Mouse (Mus musculus) layer of hippocampus, adult 8-10 months (tissue): ENCODE data around the gene Tut7. TPM values are rescaled to one million over a fixed set of nuclear protein-coding genes. Genes with fewer than 3 reads are reported as not detected.
"Not testable (repeated sequence)": the region's sequence is repeated elsewhere in the genome, so short reads cannot be mapped to it uniquely, and the experiment has no call there.

Experiments used
- DNase-seq, 2 experiments: peaks; one replicate each; pipeline ENCODE4 v3.0.0; 2022; ENCODE audit warnings: low spot score in 2 of 2
- total RNA-seq, 4 experiments: library from RNA; stranded (reverse); gene quantifications; 2 replicates each; pipeline ENCODE4 v1.2.4; 2022

Gene Tut7
- total RNA-seq, 4 experiments from 2014 or later = 61.3 to 71.4 (median 63.6) TPM

DNA sequence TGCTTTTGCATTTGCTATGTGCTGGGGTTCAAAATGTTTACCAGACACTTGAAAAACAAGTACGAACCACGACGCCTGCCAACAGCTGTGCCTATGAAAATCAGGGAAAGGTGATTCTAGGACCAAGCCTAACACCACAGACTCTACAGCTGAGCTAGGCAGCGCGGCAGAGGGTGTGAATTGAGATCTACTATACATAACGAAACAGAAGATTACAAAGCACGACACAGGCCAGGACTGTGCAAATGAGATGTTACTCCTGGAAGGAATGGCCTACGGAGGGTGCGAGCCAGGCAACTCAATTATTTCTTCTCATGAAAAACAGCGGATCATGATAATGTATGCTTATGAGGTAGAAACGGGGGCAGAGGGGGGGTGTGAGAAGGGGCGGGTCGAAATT, 54.4 kb downstream of the Tut7 start:
- DNase-seq = no peak

DNA sequence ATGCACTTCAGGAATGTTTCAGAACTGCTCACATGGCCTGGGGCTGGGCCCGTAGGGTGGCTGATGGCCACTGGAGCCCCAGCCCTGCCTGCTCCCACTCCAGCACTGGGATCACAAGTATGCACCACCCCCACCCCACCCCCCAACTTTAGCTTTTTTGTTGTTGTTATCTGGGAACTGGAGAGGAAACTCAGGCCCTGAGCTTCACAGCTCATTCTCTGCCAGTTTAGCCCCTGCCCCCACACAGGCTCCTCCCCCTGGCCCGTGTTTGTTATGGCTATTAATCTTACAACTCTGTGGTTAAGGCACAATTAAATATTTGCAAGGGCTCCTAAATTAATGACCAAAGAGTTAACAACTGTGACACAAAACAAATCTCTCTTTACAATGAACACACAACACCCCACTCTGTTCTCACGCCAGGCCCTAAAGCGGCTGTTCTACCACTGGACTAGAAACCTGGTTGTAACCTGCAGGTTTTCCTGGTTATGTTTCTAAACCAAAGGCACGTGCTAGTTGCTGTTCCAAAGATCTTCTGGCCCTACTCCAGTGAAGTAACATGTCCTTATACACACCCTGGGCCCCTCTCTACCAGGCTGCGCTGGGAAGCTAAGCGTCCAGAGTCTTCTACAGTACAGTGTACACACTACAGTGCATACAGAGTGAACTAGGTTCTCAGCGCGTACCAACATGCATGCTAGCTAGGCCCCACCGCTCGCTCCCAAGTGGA, 56.0 kb downstream of the Tut7 start:
- DNase-seq = no peak

DNA sequence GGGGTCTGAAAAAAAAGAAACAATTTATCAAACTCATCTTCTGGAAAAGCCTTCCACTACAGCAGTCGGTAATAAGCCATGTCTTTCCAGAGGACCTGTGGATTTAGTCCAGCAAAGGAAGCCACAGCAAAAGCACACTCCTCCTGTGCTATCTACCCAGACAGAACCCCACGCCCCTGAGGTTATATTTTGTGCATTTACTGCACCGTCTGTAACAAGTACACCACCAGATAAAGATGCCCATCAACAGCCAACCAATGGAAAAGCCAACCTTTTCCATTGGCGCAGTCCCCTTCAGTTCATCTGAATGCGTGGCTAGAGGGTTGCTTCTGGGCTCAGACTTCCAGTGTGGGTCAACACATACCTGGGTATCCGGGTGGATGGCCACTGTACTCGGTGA, 60.2 kb downstream of the Tut7 start:
- DNase-seq = no peak

GRCm38 (mm10) chr13:59756906-59757305, 66.0 kb downstream of the Tut7 start:
- no peak for DNase-seq

GRCm38 (mm10) chr13:59750310-59750709, 72.6 kb downstream of the Tut7 start:
- DNase-seq = no peak

GRCm38 (mm10) chr13:59746711-59747110, 76.2 kb downstream of the Tut7 start, which contains the start of gene 1700014D04Rik:
Gene 1700014D04Rik (minus strand): TSS chr13:59746752.
- DNase-seq = peak; percentile 40 to 51

DNA sequence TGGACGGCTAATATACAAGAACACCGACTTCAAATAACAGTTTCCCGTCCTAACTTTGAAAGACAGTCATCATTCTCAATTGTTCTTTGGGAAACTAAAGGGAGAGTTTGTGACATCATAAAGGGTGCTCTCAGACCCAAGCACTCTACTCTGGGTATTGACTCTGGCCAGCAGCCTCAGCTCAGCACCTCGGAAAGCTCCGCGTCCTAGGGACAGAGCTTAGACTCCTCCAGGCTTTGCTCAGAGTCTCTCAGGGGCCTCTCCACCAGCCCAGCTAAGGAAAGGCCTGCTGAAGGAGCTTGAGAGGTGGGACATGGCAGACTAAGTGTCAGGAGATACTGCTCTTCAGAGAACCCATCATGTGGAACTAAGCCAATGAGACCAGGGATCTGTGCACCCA, 76.8 kb downstream of the Tut7 start:
- DNase-seq = no peak

GRCm38 (mm10) chr13:59745462-59745861, 77.5 kb downstream of the Tut7 start:
- no peak for DNase-seq

- DNase-seq = no peak
Measured at GRCm38 (mm10) chr13:59741697-59742096, 81.2 kb downstream of the Tut7 start.

DNA sequence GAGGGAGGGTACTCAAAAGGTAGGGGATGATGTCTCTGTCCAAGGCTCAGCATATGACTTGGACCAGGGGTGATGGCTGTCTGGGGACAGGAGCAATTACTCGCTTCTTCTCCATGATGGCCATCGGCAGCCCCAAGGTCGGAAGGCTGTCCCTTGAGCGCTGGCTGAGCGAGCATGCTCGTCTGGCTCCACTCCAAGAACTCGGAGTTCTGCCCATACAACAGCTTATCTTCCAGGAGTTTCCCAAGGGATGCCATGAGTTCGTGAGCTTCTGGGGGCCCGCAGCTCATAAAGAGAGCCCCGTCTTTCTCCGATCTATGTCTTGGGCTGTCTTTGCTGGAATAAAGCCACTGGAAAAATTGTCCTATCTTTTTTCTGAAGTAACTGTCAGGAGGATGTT, 81.9 kb downstream of the Tut7 start:
- DNase-seq = no peak

GRCm38 (mm10) chr13:59739397-59739796, 83.5 kb downstream of the Tut7 start:
- no peak for DNase-seq

- DNase-seq = no peak
Measured at GRCm38 (mm10) chr13:59738455-59738854, 84.5 kb downstream of the Tut7 start.

DNA sequence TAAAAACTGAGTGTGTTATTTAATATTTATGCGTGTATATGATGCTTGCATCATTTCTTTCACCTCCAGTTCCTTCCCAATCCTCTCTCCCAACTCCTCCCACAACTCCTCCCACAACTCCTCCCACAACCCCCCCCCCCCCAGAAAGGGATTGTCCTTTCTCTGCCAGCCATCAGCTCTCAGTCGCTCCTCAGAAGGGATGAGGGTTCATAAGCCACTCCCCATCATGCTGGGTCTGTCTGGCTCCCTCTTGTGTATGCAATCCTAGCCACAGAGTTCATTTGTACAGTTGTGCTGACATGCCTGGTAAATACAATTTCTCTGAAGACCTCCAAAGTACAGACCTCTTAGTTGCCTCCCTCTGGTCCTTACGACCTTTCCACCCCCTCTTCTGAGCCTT, 87.8 kb downstream of the Tut7 start:
- no peak for DNase-seq

GRCm38 (mm10) chr13:59734347-59734746, 88.6 kb downstream of the Tut7 start:
- not testable (repeated sequence) for DNase-seq

DNA sequence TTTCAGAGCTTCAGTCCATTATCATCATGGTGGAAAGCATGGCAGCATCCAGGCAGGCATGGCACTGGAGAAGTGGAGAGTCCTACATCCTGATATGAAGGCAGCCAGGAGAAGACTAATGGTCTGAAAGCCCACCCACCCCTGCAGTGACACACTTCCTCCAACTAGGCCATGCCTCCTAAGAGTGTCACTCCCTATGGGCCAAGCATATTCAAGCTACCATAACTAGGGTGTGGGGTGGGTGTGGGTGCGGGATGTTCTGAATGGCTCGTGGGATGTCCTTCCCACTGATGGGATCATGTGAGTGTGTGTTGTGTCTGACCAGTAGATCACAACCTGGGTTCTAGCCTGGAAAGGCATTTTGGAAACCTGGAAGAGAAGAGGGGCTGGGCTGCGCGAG, 89.0 kb downstream of the Tut7 start:
- no peak for DNase-seq

DNA sequence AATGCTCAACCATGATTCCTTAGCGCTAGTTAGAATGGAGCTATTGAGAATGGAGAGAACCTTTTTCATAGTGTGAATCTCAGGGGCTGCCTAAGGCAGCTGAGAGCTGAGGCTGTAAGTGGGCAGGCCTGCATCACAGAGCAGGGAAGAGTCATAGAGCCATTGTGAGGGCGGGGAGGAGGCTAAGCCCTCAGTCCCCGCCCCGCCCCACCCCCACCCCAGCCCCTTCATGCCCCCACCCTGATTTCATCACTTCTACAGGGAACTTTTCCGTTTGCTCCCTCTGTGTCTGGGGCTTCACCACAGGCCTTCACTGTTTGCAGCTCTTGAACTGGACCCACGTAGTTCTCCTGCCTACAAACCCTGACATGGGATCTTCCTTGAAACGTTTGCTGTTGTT, 91.3 kb downstream of the Tut7 start, which contains the start of gene Spata31d1d:
Spata31d1d (minus strand) TSS at position 101 of the 400 bp plus-strand sequence.
- no peak for DNase-seq

GRCm38 (mm10) chr13:59728378-59729093, 94.4 kb downstream of the Tut7 start:
- DNase-seq = peak; percentile 69 to 89

DNA sequence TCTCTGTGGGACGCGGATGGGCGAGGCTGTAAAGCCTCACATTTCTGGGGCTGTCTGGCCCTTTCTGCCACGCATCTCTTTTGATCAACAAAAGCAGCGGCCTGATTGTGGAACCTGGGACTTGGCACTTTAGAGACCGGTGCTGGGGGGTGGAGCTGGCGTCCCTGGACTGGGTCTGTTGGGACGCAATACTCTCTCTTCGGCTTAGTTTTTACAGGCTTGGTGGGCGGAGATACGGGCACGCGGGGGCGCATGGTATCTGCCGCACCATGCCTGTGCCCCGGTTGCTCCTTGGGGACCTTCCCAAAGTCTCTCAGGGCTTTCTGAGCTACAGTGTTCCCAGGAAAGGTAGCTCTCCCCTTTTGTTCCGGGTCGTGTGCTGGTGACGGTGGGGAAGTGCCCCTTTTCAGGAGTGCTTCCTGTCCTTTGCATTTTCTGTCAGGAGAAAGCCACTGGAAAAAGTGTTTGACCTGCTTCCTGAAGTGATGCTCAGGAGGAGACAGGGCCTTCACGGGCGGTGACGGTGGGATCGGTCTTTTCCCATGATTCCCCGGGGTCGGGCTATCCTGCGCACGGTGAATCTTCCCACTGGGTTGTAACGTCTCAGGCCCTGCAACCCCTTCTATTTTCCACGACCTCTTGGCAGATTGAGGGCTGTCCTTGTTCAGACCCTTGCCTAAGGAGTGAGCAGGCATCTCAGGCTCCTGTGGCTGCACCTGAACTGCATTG, 96.6 kb downstream of the Tut7 start:
- no peak for DNase-seq

- DNase-seq = not testable (repeated sequence)
Measured at GRCm38 (mm10) chr13:59722089-59722488, 100.9 kb downstream of the Tut7 start.
